Mouse (Mus musculus): ENCODE results near the gene P2ry14. TPM values are rescaled to one million over a fixed set of nuclear protein-coding genes. Genes with fewer than 3 reads are reported as not detected.
"Not testable (repeated sequence)": the region's sequence is repeated elsewhere in the genome, so short reads cannot be mapped to it uniquely, and the experiment has no call there.

The P2ry14 gene
- total and polyA plus RNA-seq, 3 experiments: 0.38 TPM; not detected in 2

DNA sequence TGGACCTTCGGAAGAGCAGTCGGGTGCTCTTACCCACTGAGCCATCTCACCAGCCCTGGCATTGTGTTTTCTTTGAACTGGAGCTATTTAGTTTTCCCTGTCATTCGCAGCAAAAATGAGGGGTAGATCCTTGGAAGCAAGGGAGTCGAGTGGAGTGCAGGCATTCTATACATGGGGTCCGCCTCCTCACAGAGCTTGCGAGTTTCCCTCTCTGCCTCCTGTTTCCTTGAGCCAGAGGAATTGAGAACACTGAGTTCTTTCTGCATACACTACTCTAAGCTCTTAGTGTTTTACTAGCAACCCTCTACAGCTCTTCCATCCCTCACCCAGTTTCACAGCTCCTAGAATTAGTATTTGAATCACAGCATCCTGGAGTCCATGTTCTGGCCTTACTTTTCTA is 2.0 kb upstream of the P2ry14 start:
- ATAC-seq (ENCODE audit: extremely low read depth, insufficient number of reproducible peaks, low FRiP score, poor library complexity, severe bottlenecking): no peak
- no peaks in the 10 kb centered on the region for H3K36me3 ChIP-seq (replicated peaks)
- TF ChIP-seq GATA2 (IDR thresholded peaks at IDR 0.05; ENCODE audit: borderline replicate concordance, low read depth, low read length): no peak
- no peak for TF ChIP-seq CTCF (IDR thresholded peaks at IDR 0.05; ENCODE audit: low read depth, low read length)
- no peak for TF ChIP-seq GATA1 (IDR thresholded peaks at IDR 0.05; ENCODE audit: borderline replicate concordance, low read length)
- TF ChIP-seq POLR2AphosphoS5 (IDR thresholded peaks at IDR 0.05; ENCODE audit: insufficient replicate concordance, low read depth, low read length): no peak
- TF ChIP-seq TAL1 (conservative IDR thresholded peaks at IDR 0.05; ENCODE audit: low read depth, low read length): no peak
- H3K4me3 ChIP-seq (ENCODE audit: low read depth, low read length): no peak overlapping the region
- H3K4me1 ChIP-seq (ENCODE audit: insufficient read depth, low read depth, low read length): no peaks in the 10 kb centered on the region
- H3K27me3 ChIP-seq (ENCODE audit: insufficient read depth, low read length): peaks cover 3% of the 10 kb centered on the region; the same call in 1 of the 2 replicates
- H3K9me3 ChIP-seq (replicated peaks): no peaks in the 10 kb centered on the region
- DNase-seq (ENCODE audit: low spot score): no peak

GRCm38 (mm10) chr3:59154888-59155287 is 1.5 kb upstream of the P2ry14 start:
- H3K4me1 ChIP-seq (ENCODE audit: insufficient read depth, low read depth, low read length): no peaks in the 10 kb centered on the region
- H3K36me3 ChIP-seq (replicated peaks): no peaks in the 10 kb centered on the region
- no peak overlapping the region for H3K4me3 ChIP-seq (ENCODE audit: low read depth, low read length)
- no peak for ATAC-seq (ENCODE audit: extremely low read depth, insufficient number of reproducible peaks, low FRiP score, poor library complexity, severe bottlenecking)
- TF ChIP-seq CTCF (IDR thresholded peaks at IDR 0.05; ENCODE audit: low read depth, low read length): no peak
- no peak for TF ChIP-seq TAL1 (conservative IDR thresholded peaks at IDR 0.05; ENCODE audit: low read depth, low read length)
- no peak for TF ChIP-seq GATA2 (IDR thresholded peaks at IDR 0.05; ENCODE audit: borderline replicate concordance, low read depth, low read length)
- no peak for TF ChIP-seq POLR2AphosphoS5 (IDR thresholded peaks at IDR 0.05; ENCODE audit: insufficient replicate concordance, low read depth, low read length)
- TF ChIP-seq GATA1 (IDR thresholded peaks at IDR 0.05; ENCODE audit: borderline replicate concordance, low read length): no peak
- no peaks in the 10 kb centered on the region for H3K9me3 ChIP-seq (replicated peaks)
- peaks cover 3% of the 10 kb centered on the region; the same call in 1 of the 2 replicates for H3K27me3 ChIP-seq (ENCODE audit: insufficient read depth, low read length)
- no peak for DNase-seq (ENCODE audit: low spot score)

DNA sequence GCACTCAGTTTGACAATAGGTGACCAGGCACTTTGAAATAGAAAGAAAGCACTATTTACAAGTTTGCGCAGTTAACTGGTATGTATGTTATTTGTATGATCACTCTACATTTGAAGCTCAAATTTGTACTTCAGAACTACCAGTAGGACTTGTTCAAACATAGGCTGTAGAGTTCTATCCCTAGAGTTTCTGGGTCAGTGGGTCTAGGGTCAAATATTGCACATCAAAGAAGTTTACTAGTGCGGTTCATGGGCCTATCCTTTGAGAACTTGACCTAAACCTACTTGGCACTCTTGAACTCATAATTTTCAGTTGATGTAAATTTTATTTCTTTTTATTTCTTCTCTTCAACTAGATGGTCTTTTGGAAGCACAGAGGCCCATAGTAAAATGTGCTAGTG is 2.8 kb downstream of the P2ry14 start:
- H3K4me1 ChIP-seq (ENCODE audit: insufficient read depth, low read depth, low read length): no peaks in the 10 kb centered on the region
- no peak for TF ChIP-seq GATA1 (IDR thresholded peaks at IDR 0.05; ENCODE audit: borderline replicate concordance, low read length)
- no peak for TF ChIP-seq POLR2AphosphoS5 (IDR thresholded peaks at IDR 0.05; ENCODE audit: insufficient replicate concordance, low read depth, low read length)
- DNase-seq (ENCODE audit: low spot score) (no peak), ATAC-seq (ENCODE audit: extremely low read depth, insufficient number of reproducible peaks, low FRiP score, poor library complexity, severe bottlenecking) (no peak)
- H3K9me3 ChIP-seq (replicated peaks): no peaks in the 10 kb centered on the region
- no peak overlapping the region for H3K4me3 ChIP-seq (ENCODE audit: low read depth, low read length)
- H3K27me3 ChIP-seq (ENCODE audit: insufficient read depth, low read length): peaks cover 5% of the 10 kb centered on the region; the same call in 1 of the 2 replicates
- H3K36me3 ChIP-seq (replicated peaks): no peaks in the 10 kb centered on the region

DNA sequence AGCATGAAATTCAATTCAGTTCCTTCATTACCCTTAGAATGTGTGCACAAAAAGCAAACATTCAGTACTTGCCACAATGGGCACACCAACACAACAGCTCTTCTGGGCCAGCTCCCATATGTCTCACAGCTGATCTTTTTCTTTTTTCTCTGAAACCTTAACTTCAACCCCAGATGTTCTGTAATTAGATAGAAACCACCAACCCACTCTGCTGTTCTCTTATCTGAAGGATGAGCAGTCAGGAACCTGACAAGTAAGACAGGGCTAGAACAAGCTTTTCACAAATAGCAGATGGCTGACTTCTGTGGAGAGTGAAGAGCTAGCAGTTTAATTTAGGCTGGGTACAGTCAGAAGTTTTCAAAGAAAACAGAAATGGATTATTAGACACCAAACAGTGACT is 3.8 kb downstream of the P2ry14 start:
- TF ChIP-seq TAL1 (conservative IDR thresholded peaks at IDR 0.05; ENCODE audit: low read depth, low read length): no peak
- no peak for TF ChIP-seq GATA2 (IDR thresholded peaks at IDR 0.05; ENCODE audit: borderline replicate concordance, low read depth, low read length)
- no peak for TF ChIP-seq GATA1 (IDR thresholded peaks at IDR 0.05; ENCODE audit: borderline replicate concordance, low read length)
- TF ChIP-seq POLR2AphosphoS5 (IDR thresholded peaks at IDR 0.05; ENCODE audit: insufficient replicate concordance, low read depth, low read length): no peak
- no peak for TF ChIP-seq CTCF (IDR thresholded peaks at IDR 0.05; ENCODE audit: low read depth, low read length)
- no peak for ATAC-seq (ENCODE audit: extremely low read depth, insufficient number of reproducible peaks, low FRiP score, poor library complexity, severe bottlenecking)
- no peak overlapping the region for H3K4me3 ChIP-seq (ENCODE audit: low read depth, low read length)
- DNase-seq (ENCODE audit: low spot score): no peak
- H3K4me1 ChIP-seq (ENCODE audit: insufficient read depth, low read depth, low read length): no peaks in the 10 kb centered on the region
- H3K36me3 ChIP-seq (replicated peaks): no peaks in the 10 kb centered on the region
- peaks cover 5% of the 10 kb centered on the region; the same call in 1 of the 2 replicates for H3K27me3 ChIP-seq (ENCODE audit: insufficient read depth, low read length)
- H3K9me3 ChIP-seq (replicated peaks): no peaks in the 10 kb centered on the region

GRCm38 (mm10) chr3:59145194-59145593 is 8.2 kb downstream of the P2ry14 start:
- DNase-seq (ENCODE audit: low spot score) (no peak), ATAC-seq (ENCODE audit: extremely low read depth, insufficient number of reproducible peaks, low FRiP score, poor library complexity, severe bottlenecking) (no peak)
- H3K27me3 ChIP-seq (ENCODE audit: insufficient read depth, low read length): 0 out of 2 replicates have a peak, but pooled peaks cover 2% of the 10 kb centered on the region
- H3K9me3 ChIP-seq (replicated peaks): no peaks in the 10 kb centered on the region
- TF ChIP-seq TAL1 (conservative IDR thresholded peaks at IDR 0.05; ENCODE audit: low read depth, low read length) (no peak), POLR2AphosphoS5 (IDR thresholded peaks at IDR 0.05; ENCODE audit: insufficient replicate concordance, low read depth, low read length) (no peak), CTCF (IDR thresholded peaks at IDR 0.05; ENCODE audit: low read depth, low read length) (no peak), GATA2 (IDR thresholded peaks at IDR 0.05; ENCODE audit: borderline replicate concordance, low read depth, low read length) (no peak), GATA1 (IDR thresholded peaks at IDR 0.05; ENCODE audit: borderline replicate concordance, low read length) (no peak)
- no peaks in the 10 kb centered on the region for H3K4me1 ChIP-seq (ENCODE audit: insufficient read depth, low read depth, low read length)
- no peaks in the 10 kb centered on the region for H3K36me3 ChIP-seq (replicated peaks)
- H3K4me3 ChIP-seq (ENCODE audit: low read depth, low read length): no peak overlapping the region

GRCm38 (mm10) chr3:59141507-59142305 is 11.7 kb downstream of the P2ry14 start:
- no peak for TF ChIP-seq GATA2 (IDR thresholded peaks at IDR 0.05; ENCODE audit: borderline replicate concordance, low read depth, low read length)
- TF ChIP-seq GATA1 (IDR thresholded peaks at IDR 0.05; ENCODE audit: borderline replicate concordance, low read length): no peak
- TF ChIP-seq POLR2AphosphoS5 (IDR thresholded peaks at IDR 0.05; ENCODE audit: insufficient replicate concordance, low read depth, low read length): no peak
- TF ChIP-seq CTCF (IDR thresholded peaks at IDR 0.05; ENCODE audit: low read depth, low read length): no peak
- TF ChIP-seq TAL1 (conservative IDR thresholded peaks at IDR 0.05; ENCODE audit: low read depth, low read length): no peak
- Histone ChIP-seq H3K4me3 (ENCODE audit: low read depth, low read length) (no peak overlapping the region), H3K27me3 (ENCODE audit: insufficient read depth, low read length) (no peaks in the 10 kb centered on the region), H3K4me1 (ENCODE audit: insufficient read depth, low read depth, low read length) (no peaks in the 10 kb centered on the region), H3K9me3 (replicated peaks) (no peaks in the 10 kb centered on the region), H3K36me3 (replicated peaks) (no peaks in the 10 kb centered on the region)
- DNase-seq (ENCODE audit: low spot score): no peak
- no peak for ATAC-seq (ENCODE audit: extremely low read depth, insufficient number of reproducible peaks, low FRiP score, poor library complexity, severe bottlenecking)

GRCm38 (mm10) chr3:59140941-59141340 is 12.5 kb downstream of the P2ry14 start:
- not testable (repeated sequence) for H3K4me1 ChIP-seq (ENCODE audit: insufficient read depth, low read depth, low read length); H3K9me3 ChIP-seq (replicated peaks); H3K4me3 ChIP-seq (ENCODE audit: low read depth, low read length)

More at GRCm38 (mm10) chr3:59140941-59141340, 12.5 kb downstream of the P2ry14 start:
- ATAC-seq (ENCODE audit: extremely low read depth, insufficient number of reproducible peaks, low FRiP score, poor library complexity, severe bottlenecking); H3K27me3 ChIP-seq (ENCODE audit: insufficient read depth, low read length); DNase-seq (ENCODE audit: low spot score); H3K36me3 ChIP-seq (replicated peaks): not testable (repeated sequence)

All from G1E (cell line).